26 mouse cellular contexts compared by ENCODE assay signal in genomic region chr8:41869681-41870356, GRCm38 (mm10).
A peak's percentile ranks its signal among the peaks of the same experiment; 100 is the strongest.
DNase-seq lines count a peak whose midpoint lies in the region; ATAC-seq and TF ChIP-seq lines count a peak whose summit lies in the region.
"Had no signal": no experiment of that assay in that cellular context is flagged by ENCODE, and none has a peak within 500 bp of the region (broad histone marks: within the 10 kb centered on the region; RNA-seq: fewer than 3 reads in every experiment).

No protein-coding gene starts in this region.

- no peak for TF ChIP-seq CTCF in forebrain, postnatal 0 days (IDR thresholded peaks at IDR 0.05; ENCODE audit: low read depth)

- no peak overlapping the region for H3K9ac ChIP-seq in forebrain, embryonic 14.5 days (ENCODE audit: low read length)
- no peak overlapping the region for H3K9ac ChIP-seq in forebrain, postnatal 0 days
- H3K9ac ChIP-seq in midbrain, embryonic 14.5 days (replicated peaks; ENCODE audit: low read length) = no peak overlapping the region
- H3K9ac ChIP-seq in midbrain, embryonic 11.5 days (ENCODE audit: low read length) = no peak overlapping the region
- H3K9ac ChIP-seq in forebrain, embryonic 15.5 days (replicated peaks) = no peak overlapping the region
- H3K9ac ChIP-seq in neural tube, embryonic 14.5 days (replicated peaks; ENCODE audit: low read depth, low read length) = no peak overlapping the region
- H3K9ac ChIP-seq: embryonic facial prominence, embryonic 15.5 days; heart, embryonic 15.5 days; limb, embryonic 15.5 days; liver, embryonic 15.5 days; lung, embryonic 15.5 days had no signal

- WGBS in forebrain, embryonic 14.5 days = 48% methylated on average over 3 of the region's 3 CpGs
- WGBS in forebrain, postnatal 0 days = 34% methylated on average over 3 of the region's 3 CpGs
- 32% methylated on average over 3 of the region's 3 CpGs for WGBS in midbrain, embryonic 14.5 days
- WGBS in midbrain, embryonic 11.5 days = 70% methylated on average over 3 of the region's 3 CpGs
- 48% methylated on average over 3 of the region's 3 CpGs for WGBS in forebrain, embryonic 15.5 days
- WGBS in neural tube, embryonic 14.5 days = 27% methylated on average over 3 of the region's 3 CpGs

- H3K27me3 ChIP-seq in forebrain, embryonic 14.5 days (replicated peaks; ENCODE audit: control insufficient read depth, insufficient read depth, low read length) = no peaks in the 10 kb centered on the region
- no peaks in the 10 kb centered on the region for H3K27me3 ChIP-seq in forebrain, postnatal 0 days (ENCODE audit: insufficient read depth, low read length)
- no peaks in the 10 kb centered on the region for H3K27me3 ChIP-seq in midbrain, embryonic 14.5 days (ENCODE audit: control insufficient read depth, insufficient read depth, low read length)
- H3K27me3 ChIP-seq in midbrain, embryonic 11.5 days (ENCODE audit: control insufficient read depth, insufficient read depth, low read length) = no peaks in the 10 kb centered on the region
- H3K27me3 ChIP-seq in forebrain, embryonic 15.5 days = no peaks in the 10 kb centered on the region
- no peaks in the 10 kb centered on the region for H3K27me3 ChIP-seq in neural tube, embryonic 14.5 days (ENCODE audit: control insufficient read depth, insufficient read depth, low read length)
- H3K27me3 ChIP-seq: embryonic facial prominence, embryonic 15.5 days; heart, embryonic 15.5 days; limb, embryonic 15.5 days; liver, embryonic 15.5 days; lung, embryonic 15.5 days; megakaryocyte, embryonic 14.5 days had no signal

- DNase-seq in forebrain, embryonic 14.5 days (ENCODE audit: low spot score) = peak; percentile 64
- DNase-seq in forebrain, postnatal 0 days = no peak
- peak; percentile 57 for DNase-seq in midbrain, embryonic 14.5 days
- DNase-seq in midbrain, embryonic 11.5 days (ENCODE audit: low spot score, missing footprints) = no peak
- no peak for DNase-seq in retina, embryonic 14.5 days (ENCODE audit: low spot score)
- DNase-seq: adrenal gland, postnatal 25 days; cerebellum, adult 11 months; cerebellum, adult 9-11 months; gastrocnemius, adult 2 months; heart, postnatal 36 days; kidney, adult 2 months; kidney, postnatal 10 days; left cerebral cortex, postnatal 4 days; lung, postnatal 36 days; right cerebral cortex, postnatal 14 days; thymus, adult 2 months; thymus, postnatal 4 days had no signal

- H3K4me1 ChIP-seq in forebrain, embryonic 14.5 days (ENCODE audit: control insufficient read depth, insufficient read depth, low read length) = no peaks in the 10 kb centered on the region
- no peaks in the 10 kb centered on the region for H3K4me1 ChIP-seq in forebrain, postnatal 0 days (ENCODE audit: insufficient read depth)
- no peaks in the 10 kb centered on the region for H3K4me1 ChIP-seq in midbrain, embryonic 14.5 days (ENCODE audit: control insufficient read depth, insufficient read depth, low read length)
- no peaks in the 10 kb centered on the region for H3K4me1 ChIP-seq in midbrain, embryonic 11.5 days (ENCODE audit: control insufficient read depth, insufficient read depth, low read length)
- H3K4me1 ChIP-seq in forebrain, embryonic 15.5 days = no peaks in the 10 kb centered on the region
- H3K4me1 ChIP-seq in neural tube, embryonic 14.5 days (ENCODE audit: control insufficient read depth, insufficient read depth, low read length) = no peaks in the 10 kb centered on the region
- H3K4me1 ChIP-seq: embryonic facial prominence, embryonic 15.5 days; heart, embryonic 15.5 days; limb, embryonic 15.5 days; liver, embryonic 15.5 days; lung, embryonic 15.5 days; megakaryocyte, embryonic 14.5 days had no signal

- peak; percentile 72 for ATAC-seq in forebrain, embryonic 14.5 days
- no peak for ATAC-seq in forebrain, postnatal 0 days
- no peak for ATAC-seq in midbrain, embryonic 14.5 days (ENCODE audit: low FRiP score, low TSS enrichment)
- ATAC-seq in midbrain, embryonic 11.5 days (ENCODE audit: low FRiP score) = no peak
- ATAC-seq in forebrain, embryonic 15.5 days (replicated peaks) = peak; percentile 67; the same call in 1 of the 2 replicates
- ATAC-seq in neural tube, embryonic 14.5 days (ENCODE audit: low read depth) = peak; percentile 93

- H3K36me3 ChIP-seq in forebrain, embryonic 14.5 days (ENCODE audit: control insufficient read depth, insufficient read depth, low read length) = no peaks in the 10 kb centered on the region
- no peaks in the 10 kb centered on the region for H3K36me3 ChIP-seq in forebrain, postnatal 0 days (ENCODE audit: insufficient read depth)
- H3K36me3 ChIP-seq in midbrain, embryonic 14.5 days (ENCODE audit: control insufficient read depth, insufficient read depth, low read length) = no peaks in the 10 kb centered on the region
- no peaks in the 10 kb centered on the region for H3K36me3 ChIP-seq in midbrain, embryonic 11.5 days (ENCODE audit: control insufficient read depth, insufficient read depth, low read length)
- H3K36me3 ChIP-seq in forebrain, embryonic 15.5 days = no peaks in the 10 kb centered on the region
- H3K36me3 ChIP-seq in neural tube, embryonic 14.5 days (ENCODE audit: control insufficient read depth, insufficient read depth, low read length) = no peaks in the 10 kb centered on the region
- H3K36me3 ChIP-seq: embryonic facial prominence, embryonic 15.5 days; heart, embryonic 15.5 days; limb, embryonic 15.5 days; liver, embryonic 15.5 days; lung, embryonic 15.5 days had no signal

- H3K27ac ChIP-seq in forebrain, embryonic 14.5 days (ENCODE audit: low read depth, low read length) = no peak overlapping the region
- H3K27ac ChIP-seq in forebrain, postnatal 0 days (ENCODE audit: low read depth, low read length) = no peak overlapping the region
- H3K27ac ChIP-seq in midbrain, embryonic 14.5 days (replicated peaks; ENCODE audit: low read depth, low read length) = no peak overlapping the region
- H3K27ac ChIP-seq in midbrain, embryonic 11.5 days (ENCODE audit: low read depth, low read length) = no peak overlapping the region
- H3K27ac ChIP-seq in forebrain, embryonic 15.5 days (replicated peaks) = no peak overlapping the region
- no peak overlapping the region for H3K27ac ChIP-seq in neural tube, embryonic 14.5 days (ENCODE audit: low read depth, low read length)
- H3K27ac ChIP-seq: embryonic facial prominence, embryonic 15.5 days; gastrocnemius, adult 2 months; heart, embryonic 15.5 days; limb, embryonic 15.5 days; liver, embryonic 15.5 days; lung, embryonic 15.5 days; stomach, postnatal 0 days had no signal

- no peaks in the 10 kb centered on the region for H3K9me3 ChIP-seq in forebrain, embryonic 14.5 days (replicated peaks; ENCODE audit: control insufficient read depth, low read length)
- no peaks in the 10 kb centered on the region for H3K9me3 ChIP-seq in forebrain, postnatal 0 days (ENCODE audit: low read length)
- no peaks in the 10 kb centered on the region for H3K9me3 ChIP-seq in midbrain, embryonic 14.5 days (ENCODE audit: control insufficient read depth, low read length)
- no peaks in the 10 kb centered on the region for H3K9me3 ChIP-seq in midbrain, embryonic 11.5 days (ENCODE audit: control insufficient read depth, low read length)
- H3K9me3 ChIP-seq in forebrain, embryonic 15.5 days = no peaks in the 10 kb centered on the region
- H3K9me3 ChIP-seq in neural tube, embryonic 14.5 days (ENCODE audit: control insufficient read depth, low read length) = no peaks in the 10 kb centered on the region
- H3K9me3 ChIP-seq: embryonic facial prominence, embryonic 15.5 days; heart, embryonic 15.5 days; limb, embryonic 15.5 days; liver, embryonic 15.5 days; lung, embryonic 15.5 days; megakaryocyte, embryonic 14.5 days had no signal

- no peak overlapping the region for H3K4me2 ChIP-seq in forebrain, embryonic 14.5 days (ENCODE audit: low read length)
- no peak overlapping the region for H3K4me2 ChIP-seq in forebrain, postnatal 0 days (ENCODE audit: low read depth)
- no peak overlapping the region for H3K4me2 ChIP-seq in midbrain, embryonic 14.5 days (ENCODE audit: low read length)
- H3K4me2 ChIP-seq in midbrain, embryonic 11.5 days = no peak overlapping the region
- H3K4me2 ChIP-seq in forebrain, embryonic 15.5 days (replicated peaks) = no peak overlapping the region
- H3K4me2 ChIP-seq in neural tube, embryonic 14.5 days (ENCODE audit: low read depth, low read length) = no peak overlapping the region
- H3K4me2 ChIP-seq: embryonic facial prominence, embryonic 15.5 days; heart, embryonic 15.5 days; limb, embryonic 15.5 days; liver, embryonic 15.5 days; lung, embryonic 15.5 days had no signal

- H3K4me3 ChIP-seq in forebrain, embryonic 14.5 days (ENCODE audit: low read depth, low read length) = no peak overlapping the region
- no peak overlapping the region for H3K4me3 ChIP-seq in forebrain, postnatal 0 days (ENCODE audit: low read depth, low read length)
- no peak overlapping the region for H3K4me3 ChIP-seq in midbrain, embryonic 14.5 days (replicated peaks; ENCODE audit: low read depth, low read length)
- H3K4me3 ChIP-seq in midbrain, embryonic 11.5 days (ENCODE audit: low read depth, low read length) = no peak overlapping the region
- H3K4me3 ChIP-seq in forebrain, embryonic 15.5 days = no peak overlapping the region
- no peak overlapping the region for H3K4me3 ChIP-seq in neural tube, embryonic 14.5 days (ENCODE audit: low read depth, low read length)
- H3K4me3 ChIP-seq: embryonic facial prominence, embryonic 15.5 days; gastrocnemius, adult 2 months; heart, embryonic 15.5 days; limb, embryonic 15.5 days; liver, embryonic 15.5 days; lung, embryonic 15.5 days; megakaryocyte, embryonic 14.5 days had no signal

Comparison
In these comparisons a context has a peak if more than half of its experiments do, and no peak if none do; other contexts are left out.
1. ATAC-seq: peak in forebrain, embryonic 14.5 days (single experiment), forebrain, embryonic 15.5 days (single experiment) and neural tube, embryonic 14.5 days (single experiment); none in forebrain, postnatal 0 days (single experiment), midbrain, embryonic 14.5 days (single experiment) and midbrain, embryonic 11.5 days (single experiment).
2. DNase-seq: peak in forebrain, embryonic 14.5 days (single experiment) and midbrain, embryonic 14.5 days (single experiment); none in forebrain, postnatal 0 days (single experiment), midbrain, embryonic 11.5 days (single experiment) and retina, embryonic 14.5 days (single experiment).